Mouse (Mus musculus) hindbrain, embryonic 16.5 days (tissue): ENCODE measurements around the gene Snx3. TPM values are rescaled to one million over a fixed set of nuclear protein-coding genes. Genes with fewer than 3 reads are reported as not detected.
A peak's percentile ranks its signal among the peaks of the same experiment; 100 is the strongest.

Source experiments
- ATAC-seq: fragments of 200-750 bp; cut with Nextera tagmentation; 2 replicates; pipeline ENCODE4 v1.8.0; 2017; ENCODE audit warnings: moderate TSS enrichment, moderate library complexity
- H3K27ac ChIP-seq: fragments of 300-500 bp; sonication (generic); 2 replicates; pipeline ENCODE4 v1.5.1; 2014; ENCODE audit warnings: low read depth, mild to moderate bottlenecking, control low read depth, low read length, moderate library complexity
- H3K27me3 ChIP-seq: fragments of 300-500 bp; sonication (generic); replicated peaks from 2 replicates; pipeline ENCODE4 v1.6.1; 2014; ENCODE audit warnings: low read length; ENCODE audit not compliant: control insufficient read depth, insufficient read depth
- H3K36me3 ChIP-seq: fragments of 300-500 bp; sonication (generic); 2 replicates; pipeline ENCODE4 v1.6.1; 2014; ENCODE audit warnings: mild to moderate bottlenecking, low read length, moderate library complexity, mixed read lengths; ENCODE audit not compliant: control insufficient read depth, insufficient read depth
- H3K4me1 ChIP-seq: fragments of 300-500 bp; sonication (generic); 2 replicates; pipeline ENCODE4 v1.6.1; 2014; ENCODE audit warnings: low read depth, low read length; ENCODE audit not compliant: control insufficient read depth, insufficient read depth
- H3K4me2 ChIP-seq: fragments of 300-500 bp; sonication (generic); 2 replicates; pipeline ENCODE4 v1.6.1; 2014; ENCODE audit warnings: mild to moderate bottlenecking, low read length, control low read depth, moderate library complexity
- H3K4me3 ChIP-seq: fragments of 300-500 bp; sonication (generic); 2 replicates; pipeline ENCODE4 v1.5.1; 2014; ENCODE audit warnings: mild to moderate bottlenecking, low read length, control low read depth, moderate library complexity
- H3K9ac ChIP-seq: fragments of 300-500 bp; sonication (generic); 2 replicates; pipeline ENCODE4 v1.6.1; 2014; ENCODE audit warnings: low read depth, mild to moderate bottlenecking, control low read depth, low read length, moderate library complexity
- H3K9me3 ChIP-seq: fragments of 300-500 bp; sonication (generic); 2 replicates; pipeline ENCODE4 v1.6.1; 2014; ENCODE audit warnings: mild to moderate bottlenecking, low read length, moderate library complexity; ENCODE audit not compliant: control insufficient read depth
- WGBS: fragments of 180-500 bp; shearing (Covaris S2); extraction: QIAGEN DNeasy Blood & Tissue Kit; methylation state at CpG from one replicate; pipeline ENCODE4 v1.1.7; 2014; 5-methylcytosine and 5-hydroxymethylcytosine counted together
- polyA plus RNA-seq: library from polyadenylated mRNA; unstranded; fragments of >200 nt; fragmentation: Nextera tagmentation; extraction: Ambion mirVana; gene quantifications from 2 replicates; pipeline ENCODE4 v1.2.1, GENCODE M21; 2015

Gene Snx3
- polyA plus RNA-seq: 339 and 365 TPM in 2 replicates

GRCm38 (mm10) chr10:42501775-42502348 lies at the start of gene Snx3:
Gene Snx3, plus strand, starts transcription at chr10:42502030.
- peak within 1 kb of the TSS; percentile 79 for H3K9ac ChIP-seq
- no peaks in the 10 kb centered on the region for H3K9me3 ChIP-seq
- peaks cover 7% of the 10 kb centered on the region for H3K4me1 ChIP-seq
- peak within 1 kb of the TSS; percentile 98 for H3K27ac ChIP-seq
- under 1% methylated on average over 60 of the region's 68 CpGs for WGBS
- H3K4me2 ChIP-seq: peak within 1 kb of the TSS; percentile 83
- peak within 1 kb of the TSS; percentile 72 for H3K4me3 ChIP-seq
- no peaks in the 10 kb centered on the region for H3K36me3 ChIP-seq
- H3K27me3 ChIP-seq: no peaks in the 10 kb centered on the region
- ATAC-seq: peak; percentile 97

- no peak overlapping the region for H3K27ac ChIP-seq
- WGBS: 77% methylated on average over 11 of the region's 11 CpGs
- ATAC-seq: no peak
- no peaks in the 10 kb centered on the region for H3K27me3 ChIP-seq
- H3K9me3 ChIP-seq: peaks cover 6% of the 10 kb centered on the region; the same call in 1 of the 2 replicates
- H3K4me2 ChIP-seq: no peak overlapping the region
- no peak overlapping the region for H3K9ac ChIP-seq
- H3K36me3 ChIP-seq: 0 out of 2 replicates have a peak, but pooled peaks cover 2% of the 10 kb centered on the region
- peaks cover under 1% of the 10 kb centered on the region for H3K4me1 ChIP-seq
- no peak overlapping the region for H3K4me3 ChIP-seq
Measured at GRCm38 (mm10) chr10:42454266-42454665, 47.6 kb upstream of the Snx3 start.

GRCm38 (mm10) chr10:42454690-42455089 lies 47.1 kb upstream of the Snx3 start:
- 0 out of 2 replicates have a peak, but pooled peaks cover 4% of the 10 kb centered on the region for H3K36me3 ChIP-seq
- H3K27ac ChIP-seq: no peak overlapping the region
- H3K4me3 ChIP-seq: no peak overlapping the region
- no peaks in the 10 kb centered on the region for H3K4me1 ChIP-seq
- H3K27me3 ChIP-seq: no peaks in the 10 kb centered on the region
- 91% methylated on average over 6 of the region's 6 CpGs for WGBS
- no peak overlapping the region for H3K9ac ChIP-seq
- no peak for ATAC-seq
- no peak overlapping the region for H3K4me2 ChIP-seq
- H3K9me3 ChIP-seq: peaks cover 10% of the 10 kb centered on the region

GRCm38 (mm10) chr10:42455981-42456380 lies 45.8 kb upstream of the Snx3 start:
- no peak overlapping the region for H3K27ac ChIP-seq
- H3K4me3 ChIP-seq: no peak overlapping the region
- H3K36me3 ChIP-seq: 0 out of 2 replicates have a peak, but pooled peaks cover 4% of the 10 kb centered on the region
- H3K9me3 ChIP-seq: peaks cover 12% of the 10 kb centered on the region
- no peak overlapping the region for H3K4me2 ChIP-seq
- H3K27me3 ChIP-seq: no peaks in the 10 kb centered on the region
- H3K4me1 ChIP-seq: no peaks in the 10 kb centered on the region
- no peak overlapping the region for H3K9ac ChIP-seq
- no peak for ATAC-seq
- 75% methylated on average over 5 of the region's 5 CpGs for WGBS

GRCm38 (mm10) chr10:42457557-42458191 lies 44.2 kb upstream of the Snx3 start:
- Histone ChIP-seq H3K4me1 (no peaks in the 10 kb centered on the region), H3K9ac (no peak overlapping the region), H3K27ac (no peak overlapping the region), H3K4me3 (no peak overlapping the region), H3K9me3 (peaks cover 12% of the 10 kb centered on the region), H3K27me3 (no peaks in the 10 kb centered on the region), H3K4me2 (no peak overlapping the region), H3K36me3 (0 out of 2 replicates have a peak, but pooled peaks cover 4% of the 10 kb centered on the region)
- 77% methylated on average over 9 of the region's 9 CpGs for WGBS
- ATAC-seq: no peak

GRCm38 (mm10) chr10:42464224-42464623 lies 37.6 kb upstream of the Snx3 start:
- no peak overlapping the region for H3K9ac ChIP-seq

GRCm38 (mm10) chr10:42464805-42465204 lies 37.0 kb upstream of the Snx3 start:
- Histone ChIP-seq H3K4me1 (no peaks in the 10 kb centered on the region), H3K9me3 (peaks cover under 1% of the 10 kb centered on the region; the same call in 1 of the 2 replicates), H3K9ac (no peak overlapping the region), H3K4me2 (no peak overlapping the region), H3K4me3 (no peak overlapping the region), H3K36me3 (no peaks in the 10 kb centered on the region), H3K27ac (no peak overlapping the region), H3K27me3 (no peaks in the 10 kb centered on the region)
- 82% methylated on average over 14 of the region's 14 CpGs for WGBS
- no peak for ATAC-seq

More at GRCm38 (mm10) chr10:42464224-42464623, 37.6 kb upstream of the Snx3 start:
- H3K4me3 ChIP-seq: no peak overlapping the region
- peaks cover 6% of the 10 kb centered on the region for H3K9me3 ChIP-seq
- H3K36me3 ChIP-seq: 0 out of 2 replicates have a peak, but pooled peaks cover 3% of the 10 kb centered on the region
- peak; percentile 40; the same call in 1 of the 2 replicates for ATAC-seq
- H3K27ac ChIP-seq: no peak overlapping the region
- WGBS: 49% methylated on average over 5 of the region's 5 CpGs
- H3K4me1 ChIP-seq: no peaks in the 10 kb centered on the region
- no peak overlapping the region for H3K4me2 ChIP-seq
- no peaks in the 10 kb centered on the region for H3K27me3 ChIP-seq

- no peak overlapping the region for H3K4me2 ChIP-seq
- no peak for ATAC-seq
- no peaks in the 10 kb centered on the region for H3K9me3 ChIP-seq
- 83% methylated on average over 6 of the region's 6 CpGs for WGBS
- no peaks in the 10 kb centered on the region for H3K36me3 ChIP-seq
- H3K27ac ChIP-seq: no peak overlapping the region
- H3K4me3 ChIP-seq: no peak overlapping the region
- H3K4me1 ChIP-seq: peaks cover 2% of the 10 kb centered on the region; the same call in 1 of the 2 replicates
- H3K27me3 ChIP-seq: no peaks in the 10 kb centered on the region
- H3K9ac ChIP-seq: no peak overlapping the region
Measured at GRCm38 (mm10) chr10:42474946-42475514, 26.8 kb upstream of the Snx3 start.
